Mouse (Mus musculus): ENCODE data around the gene Prex1. TPM values are rescaled to one million over a fixed set of nuclear protein-coding genes. Genes with fewer than 3 reads are reported as not detected.

Gene Prex1
- total RNA-seq, 4 experiments from 2014 or later = 91.7 to 98.3 (median 95.8) TPM

GRCm38 (mm10) chr2:166636867-166637672 is 76.6 kb downstream of the Prex1 start:
- peak; percentile 39 to 83 for DNase-seq (ENCODE audit: low spot score in 2 of 2)

GRCm38 (mm10) chr2:166635521-166635920 is 78.1 kb downstream of the Prex1 start:
- DNase-seq (ENCODE audit: low spot score in 2 of 2) = peak in 1 of 2 experiments; percentile 69

- DNase-seq (ENCODE audit: low spot score in 2 of 2) = peak in 1 of 2 experiments; percentile 66
These were observed 80.9 kb downstream of the Prex1 start for GRCm38 (mm10) chr2:166632571-166633361.

GRCm38 (mm10) chr2:166631621-166632171 is 81.9 kb downstream of the Prex1 start:
- DNase-seq (ENCODE audit: low spot score in 2 of 2) = no peak

- no peak for DNase-seq (ENCODE audit: low spot score in 2 of 2)
These were observed 82.4 kb downstream of the Prex1 start for GRCm38 (mm10) chr2:166631189-166631588.

GRCm38 (mm10) chr2:166629941-166630674 is 83.5 kb downstream of the Prex1 start:
- peak in 1 of 2 experiments; percentile 48 for DNase-seq (ENCODE audit: low spot score in 2 of 2)

GRCm38 (mm10) chr2:166627578-166627977 is 86.1 kb downstream of the Prex1 start:
- DNase-seq (ENCODE audit: low spot score in 2 of 2) = no peak

GRCm38 (mm10) chr2:166625219-166625618 is 88.4 kb downstream of the Prex1 start:
- DNase-seq (ENCODE audit: low spot score in 2 of 2) = no peak

GRCm38 (mm10) chr2:166623081-166623567 is 90.5 kb downstream of the Prex1 start:
- DNase-seq (ENCODE audit: low spot score in 2 of 2) = no peak

GRCm38 (mm10) chr2:166622590-166622989 is 91.0 kb downstream of the Prex1 start:
- no peak for DNase-seq (ENCODE audit: low spot score in 2 of 2)

GRCm38 (mm10) chr2:166622079-166622478 is 91.6 kb downstream of the Prex1 start:
- DNase-seq (ENCODE audit: low spot score in 2 of 2) = no peak

- no peak for DNase-seq (ENCODE audit: low spot score in 2 of 2)
These were observed 92.8 kb downstream of the Prex1 start for GRCm38 (mm10) chr2:166620529-166621466.

GRCm38 (mm10) chr2:166619906-166620490 is 93.6 kb downstream of the Prex1 start:
- no peak for DNase-seq (ENCODE audit: low spot score in 2 of 2)

GRCm38 (mm10) chr2:166619270-166619669 is 94.4 kb downstream of the Prex1 start:
- DNase-seq (ENCODE audit: low spot score in 2 of 2) = no peak

GRCm38 (mm10) chr2:166617706-166618105 is 95.9 kb downstream of the Prex1 start:
- no peak for DNase-seq (ENCODE audit: low spot score in 2 of 2)

GRCm38 (mm10) chr2:166615338-166616075 is 98.1 kb downstream of the Prex1 start:
- DNase-seq (ENCODE audit: low spot score in 2 of 2) = no peak

GRCm38 (mm10) chr2:166610271-166610670 is 103.4 kb downstream of the Prex1 start:
- no peak for DNase-seq (ENCODE audit: low spot score in 2 of 2)

- no peak for DNase-seq (ENCODE audit: low spot score in 2 of 2)
These were observed 105.1 kb downstream of the Prex1 start for GRCm38 (mm10) chr2:166608509-166608908.
